In genomic region chr4:148229646-148230045, GRCm38 (mm10) we compare ENCODE assay signal across 8 mouse cellular contexts. TPM values are rescaled to one million over a fixed set of nuclear protein-coding genes. Genes with fewer than 3 reads are reported as not detected.
DNase-seq lines count a peak whose midpoint lies in the region; ATAC-seq lines count a peak whose summit lies in the region.

No protein-coding gene starts in this region.

- peaks cover 2% of the 10 kb centered on the region; the same call in 1 of the 2 replicates for H3K27me3 ChIP-seq in hindbrain, embryonic 11.5 days (ENCODE audit: control insufficient read depth, insufficient read depth, low read length)
- peaks cover 15% of the 10 kb centered on the region; the same call in 1 of the 2 replicates for H3K27me3 ChIP-seq in hindbrain, embryonic 12.5 days
- no peaks in the 10 kb centered on the region for H3K27me3 ChIP-seq in heart, embryonic 11.5 days (ENCODE audit: control insufficient read depth, insufficient read depth, low read length)
- H3K27me3 ChIP-seq in limb, embryonic 11.5 days (ENCODE audit: control insufficient read depth, insufficient read depth, low read length) = no peaks in the 10 kb centered on the region
- peaks cover 6% of the 10 kb centered on the region for H3K27me3 ChIP-seq in neural tube, embryonic 15.5 days (replicated peaks)

- no peaks in the 10 kb centered on the region for H3K4me1 ChIP-seq in hindbrain, embryonic 11.5 days (replicated peaks; ENCODE audit: control insufficient read depth, insufficient read depth, low read length)
- H3K4me1 ChIP-seq in hindbrain, embryonic 12.5 days = peaks cover 11% of the 10 kb centered on the region
- no peaks in the 10 kb centered on the region for H3K4me1 ChIP-seq in heart, embryonic 11.5 days (ENCODE audit: control insufficient read depth, insufficient read depth, low read length)
- H3K4me1 ChIP-seq in limb, embryonic 11.5 days (ENCODE audit: control insufficient read depth, insufficient read depth, low read length) = no peaks in the 10 kb centered on the region
- H3K4me1 ChIP-seq in neural tube, embryonic 15.5 days = peaks cover 22% of the 10 kb centered on the region

- H3K27ac ChIP-seq in hindbrain, embryonic 11.5 days (ENCODE audit: low read depth, low read length) = no peak overlapping the region
- no peak overlapping the region for H3K27ac ChIP-seq in hindbrain, embryonic 12.5 days
- no peak overlapping the region for H3K27ac ChIP-seq in heart, embryonic 11.5 days (ENCODE audit: low read depth, low read length)
- H3K27ac ChIP-seq in limb, embryonic 11.5 days (replicated peaks; ENCODE audit: low read depth, low read length) = no peak overlapping the region
- no peak overlapping the region for H3K27ac ChIP-seq in neural tube, embryonic 15.5 days (replicated peaks)

- H3K4me2 ChIP-seq in hindbrain, embryonic 11.5 days (replicated peaks; ENCODE audit: low read depth, low read length) = no peak overlapping the region
- H3K4me2 ChIP-seq in hindbrain, embryonic 12.5 days (replicated peaks) = no peak overlapping the region
- no peak overlapping the region for H3K4me2 ChIP-seq in heart, embryonic 11.5 days
- no peak overlapping the region for H3K4me2 ChIP-seq in limb, embryonic 11.5 days (ENCODE audit: low read depth, severe bottlenecking)
- H3K4me2 ChIP-seq in neural tube, embryonic 15.5 days = no peak overlapping the region

- WGBS in hindbrain, embryonic 11.5 days = 12% methylated on average over 16 of the region's 16 CpGs
- WGBS in hindbrain, embryonic 12.5 days = 12% methylated on average over 16 of the region's 16 CpGs
- 8% methylated on average over 16 of the region's 16 CpGs for WGBS in heart, embryonic 11.5 days (ENCODE audit: insufficient replicate concordance)
- WGBS in limb, embryonic 11.5 days = 12% methylated on average over 16 of the region's 16 CpGs
- 9% methylated on average over 16 of the region's 16 CpGs for WGBS in neural tube, embryonic 15.5 days

- H3K9ac ChIP-seq in hindbrain, embryonic 11.5 days (ENCODE audit: low read depth, low read length) = no peak overlapping the region
- no peak overlapping the region for H3K9ac ChIP-seq in hindbrain, embryonic 12.5 days
- no peak overlapping the region for H3K9ac ChIP-seq in heart, embryonic 11.5 days (ENCODE audit: low read depth, low read length)
- H3K9ac ChIP-seq in limb, embryonic 11.5 days (ENCODE audit: low read length) = no peak overlapping the region
- H3K9ac ChIP-seq in neural tube, embryonic 15.5 days (replicated peaks) = no peak overlapping the region

- ATAC-seq in hindbrain, embryonic 11.5 days (ENCODE audit: low FRiP score) = no peak
- ATAC-seq in hindbrain, embryonic 12.5 days (ENCODE audit: low FRiP score) = no peak
- 0 out of 2 replicates have a peak, but pooled peaks have one; percentile 49 for ATAC-seq in heart, embryonic 11.5 days (replicated peaks; ENCODE audit: insufficient number of reproducible peaks, low FRiP score, low TSS enrichment)
- no peak for ATAC-seq in limb, embryonic 11.5 days (ENCODE audit: insufficient number of reproducible peaks, low FRiP score, low TSS enrichment, low read depth)
- peak; percentile 22; the same call in 1 of the 2 replicates for ATAC-seq in neural tube, embryonic 15.5 days (ENCODE audit: low FRiP score)
- no peak for ATAC-seq in cerebellum, adult (ENCODE audit: insufficient number of reproducible peaks, low FRiP score, low TSS enrichment)
- ATAC-seq in erythroblast, adult 5-6 weeks (replicated peaks; ENCODE audit: low FRiP score, poor library complexity, severe bottlenecking) = no peak

- H3K9me3 ChIP-seq in hindbrain, embryonic 11.5 days (ENCODE audit: control insufficient read depth, low read length) = no peaks in the 10 kb centered on the region
- no peaks in the 10 kb centered on the region for H3K9me3 ChIP-seq in hindbrain, embryonic 12.5 days (replicated peaks)
- H3K9me3 ChIP-seq in heart, embryonic 11.5 days (replicated peaks; ENCODE audit: control insufficient read depth, low read length) = no peaks in the 10 kb centered on the region
- no peaks in the 10 kb centered on the region for H3K9me3 ChIP-seq in limb, embryonic 11.5 days (ENCODE audit: control insufficient read depth, low read length)
- H3K9me3 ChIP-seq in neural tube, embryonic 15.5 days (replicated peaks) = no peaks in the 10 kb centered on the region

- peak; percentile 79 for DNase-seq in hindbrain, embryonic 11.5 days (ENCODE audit: low spot score)
- DNase-seq in adipocyte (ENCODE audit: low spot score) = peak; percentile 54
- DNase-seq in limb, embryonic 11.5 days (ENCODE audit: low spot score) = peak; percentile 92

- no peak overlapping the region for H3K4me3 ChIP-seq in hindbrain, embryonic 11.5 days (ENCODE audit: low read depth, low read length)
- H3K4me3 ChIP-seq in hindbrain, embryonic 12.5 days = no peak overlapping the region
- no peak overlapping the region for H3K4me3 ChIP-seq in heart, embryonic 11.5 days (ENCODE audit: low read depth, low read length)
- no peak overlapping the region for H3K4me3 ChIP-seq in limb, embryonic 11.5 days (ENCODE audit: low read depth, low read length)
- no peak overlapping the region for H3K4me3 ChIP-seq in neural tube, embryonic 15.5 days (replicated peaks)

- no peaks in the 10 kb centered on the region for H3K36me3 ChIP-seq in hindbrain, embryonic 11.5 days (ENCODE audit: control insufficient read depth, insufficient read depth, low read length)
- H3K36me3 ChIP-seq in hindbrain, embryonic 12.5 days = no peaks in the 10 kb centered on the region
- H3K36me3 ChIP-seq in heart, embryonic 11.5 days (ENCODE audit: control insufficient read depth, insufficient read depth, low read length) = no peaks in the 10 kb centered on the region
- H3K36me3 ChIP-seq in limb, embryonic 11.5 days (ENCODE audit: control insufficient read depth, insufficient read depth, low read length) = no peaks in the 10 kb centered on the region
- no peaks in the 10 kb centered on the region for H3K36me3 ChIP-seq in neural tube, embryonic 15.5 days

RNA-seq across cellular contexts. Expression of gene Disp3, which starts 58.1 kb away (rescaled TPM):
- 6.4 and 7.0 TPM in 2 replicates for polyA plus RNA-seq in hindbrain, embryonic 11.5 days (2014; fragmentation: Nextera tagmentation; extraction: Ambion mirVana)
- polyA plus RNA-seq in hindbrain, embryonic 12.5 days (2016; fragmentation: Nextera tagmentation; extraction: Ambion mirVana) = 13.2 and 14.7 TPM in 2 replicates
- 0.06 TPM in 1 of 2 replicates, not detected in the other for polyA plus RNA-seq in heart, embryonic 11.5 days (2014; fragmentation: Nextera tagmentation; extraction: Ambion mirVana)
- polyA plus RNA-seq in limb, embryonic 11.5 days (2014; fragmentation: Nextera tagmentation; extraction: Ambion mirVana) = 0.40 TPM in 2 replicates
- 13.0 and 15.6 TPM in 2 replicates for polyA plus RNA-seq in neural tube, embryonic 15.5 days (2015; fragmentation: Nextera tagmentation; extraction: Ambion mirVana)
- not detected in 2 replicates for total RNA-seq in erythroblast, adult 5-6 weeks (2015; ENCODE audit: low replicate concordance)
- not detected in 2 replicates for total RNA-seq in erythroblast, adult 5-6 weeks (2017; ENCODE audit: low replicate concordance)

Comparison
In these comparisons a context has a peak if more than half of its experiments do, and no peak if none do; other contexts are left out.
1. ATAC-seq: peak in heart, embryonic 11.5 days (single experiment) and neural tube, embryonic 15.5 days (single experiment); none in hindbrain, embryonic 11.5 days (single experiment), hindbrain, embryonic 12.5 days (single experiment), limb, embryonic 11.5 days (single experiment), cerebellum, adult (single experiment) and erythroblast, adult 5-6 weeks (single experiment).
2. Peak in every context shown above with its lines, with median percentiles within 50 percentile points of each other: DNase-seq.